Mouse (Mus musculus) liver, embryonic 11.5 days (tissue): ENCODE results near the gene 9030025P20Rik. TPM values are rescaled to one million over a fixed set of nuclear protein-coding genes. Genes with fewer than 3 reads are reported as not detected.

Experiments
- polyA plus RNA-seq: library from polyadenylated mRNA; unstranded; fragments of >200 nt; fragmentation: Nextera tagmentation; extraction: Ambion mirVana; gene quantifications from 2 replicates; pipeline ENCODE4 v1.2.1, GENCODE M21; 2014

The 9030025P20Rik gene
- polyA plus RNA-seq, 1 experiment from 2014 or later, result 8.2 TPM

Other genes with a start within 250 kb of the 9030025P20Rik start
- gene Wdr27, start 35.3 kb upstream of the 9030025P20Rik start, polyA plus RNA-seq, result 2.0 and 2.9 TPM in 2 replicates
- gene 1600012H06Rik, start 35.3 kb upstream of the 9030025P20Rik start, polyA plus RNA-seq, result 19.9 and 22.2 TPM in 2 replicates
- 137 and 150 TPM in 2 replicates for gene Phf10, start 17.2 kb upstream of the 9030025P20Rik start, polyA plus RNA-seq
- 1.3 and 2.6 TPM in 2 replicates for gene Gm3417, start 322 bp downstream of the 9030025P20Rik start, polyA plus RNA-seq
- gene Gm3435, start 31.7 kb downstream of the 9030025P20Rik start, polyA plus RNA-seq, result 5.4 and 5.6 TPM in 2 replicates
- 67.2 and 73.1 TPM in 2 replicates for gene Ermard, start 62.7 kb downstream of the 9030025P20Rik start, polyA plus RNA-seq
- gene Tcte3, start 63.0 kb downstream of the 9030025P20Rik start, polyA plus RNA-seq, result 3.9 and 4.4 TPM in 2 replicates
- 3.0 and 4.6 TPM in 2 replicates for gene Gm3448, start 63.1 kb downstream of the 9030025P20Rik start, polyA plus RNA-seq